Mouse (Mus musculus) CH12.LX (cell line): ENCODE data around the gene Dnase2b.

Experiments
- EP300 ChIP-seq: IDR thresholded peaks from 2 replicates; pipeline ENCODE4 v1.6.1; 2011; ENCODE audit warnings: low read length, improper control_type of control experiment
- JUND ChIP-seq: conservative IDR thresholded peaks from 2 replicates; pipeline ENCODE4 v1.6.1; 2011; ENCODE audit warnings: low read depth, low read length, improper control_type of control experiment
- KAT2A ChIP-seq: IDR thresholded peaks from 2 replicates; pipeline ENCODE4 v1.6.1; 2012; ENCODE audit warnings: low read length, improper control_type of control experiment, inconsistent platforms; ENCODE audit not compliant: insufficient replicate concordance
- SIN3A ChIP-seq: IDR thresholded peaks from 2 replicates; pipeline ENCODE4 v1.6.1; 2012; ENCODE audit warnings: low read length, improper control_type of control experiment, inconsistent platforms
- ZC3H11A ChIP-seq: IDR thresholded peaks from 2 replicates; pipeline ENCODE4 v1.6.1; 2012; ENCODE audit warnings: low read depth, mild to moderate bottlenecking, inconsistent platforms, low read length, improper control_type of control experiment

GRCm38 (mm10) chr3:146621966-146622365 lies 6.6 kb upstream of the Dnase2b start:
- TF ChIP-seq KAT2A, result no peak
- TF ChIP-seq EP300, result no peak
- TF ChIP-seq ZC3H11A, result no peak
- no peak for TF ChIP-seq JUND
- TF ChIP-seq SIN3A, result no peak
